Mouse (Mus musculus): ENCODE data around the gene Agbl5.
A peak's percentile ranks its signal among the peaks of the same experiment; 100 is the strongest.

The Agbl5 gene

DNA sequence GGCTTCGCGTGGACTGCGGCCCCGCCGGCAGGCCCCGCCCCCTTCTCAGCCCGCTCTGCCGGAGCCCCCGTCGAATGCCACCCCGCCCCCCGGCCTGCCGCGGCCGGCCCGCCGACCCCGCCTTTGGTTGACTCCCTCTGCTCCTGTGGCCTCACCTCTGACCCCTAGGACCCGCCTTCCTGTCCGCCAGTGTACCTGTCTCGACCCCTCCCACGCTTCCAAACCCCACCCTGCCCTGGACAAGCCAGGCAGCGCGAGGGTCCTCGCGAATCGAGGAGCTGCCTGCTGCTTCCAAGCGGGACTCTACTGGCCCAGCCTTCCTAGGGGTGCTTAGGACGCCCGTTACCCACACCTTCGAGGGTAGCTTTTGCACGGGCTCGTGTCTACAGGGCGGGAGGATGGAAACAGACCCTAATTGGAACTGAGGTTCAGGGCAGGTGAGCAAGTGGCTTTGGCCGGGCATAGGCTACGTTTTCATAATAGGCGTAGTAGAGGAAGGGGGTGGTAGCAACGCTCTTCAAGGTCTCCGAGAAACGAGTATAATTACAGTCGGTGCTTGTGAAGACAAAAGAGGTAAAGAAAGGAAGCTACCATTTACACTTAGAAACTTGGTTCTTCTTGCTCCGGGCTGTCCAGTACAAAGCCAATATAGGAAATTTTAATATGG, 727 bp downstream of the Agbl5 start:
- peak; percentile 84 for DNase-seq

DNA sequence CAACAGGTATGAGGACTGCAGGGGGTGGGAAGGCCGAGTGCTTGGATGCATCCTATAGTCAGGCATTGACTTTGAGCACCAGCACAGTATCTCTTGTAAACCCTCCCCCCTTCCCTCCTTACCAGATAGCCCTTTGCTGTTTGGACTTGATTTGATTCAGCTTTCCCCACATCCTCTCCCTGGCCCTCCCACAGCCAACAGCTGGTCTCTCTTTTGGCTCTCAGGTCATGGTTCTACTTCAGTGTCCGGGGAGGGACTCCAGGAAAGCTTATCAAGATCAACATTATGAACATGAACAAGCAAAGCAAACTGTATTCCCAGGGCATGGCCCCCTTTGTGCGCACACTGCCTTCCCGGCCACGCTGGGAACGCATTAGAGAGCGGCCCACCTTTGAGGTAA, 1.9 kb downstream of the Agbl5 start:
- DNase-seq = no peak

DNA sequence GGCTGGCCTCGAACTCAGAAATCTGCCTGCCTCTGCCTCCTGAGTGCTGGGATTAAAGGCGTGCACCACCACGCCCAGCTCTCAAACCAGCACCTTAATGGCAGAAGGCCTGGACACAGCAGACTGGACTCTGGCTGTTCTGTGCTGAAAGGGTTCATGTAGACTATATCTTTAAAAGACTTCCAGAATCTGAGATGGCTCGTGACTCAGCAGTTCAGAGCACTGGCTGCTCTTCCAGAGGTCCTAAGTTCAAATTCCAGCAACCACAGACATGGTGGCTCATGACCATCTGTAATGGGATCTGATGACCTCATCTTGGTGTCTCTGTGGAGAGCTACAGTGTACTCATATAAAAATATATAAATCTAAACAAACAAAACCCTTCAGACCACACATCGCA, 13.4 kb downstream of the Agbl5 start:
- no peak for DNase-seq

DNA sequence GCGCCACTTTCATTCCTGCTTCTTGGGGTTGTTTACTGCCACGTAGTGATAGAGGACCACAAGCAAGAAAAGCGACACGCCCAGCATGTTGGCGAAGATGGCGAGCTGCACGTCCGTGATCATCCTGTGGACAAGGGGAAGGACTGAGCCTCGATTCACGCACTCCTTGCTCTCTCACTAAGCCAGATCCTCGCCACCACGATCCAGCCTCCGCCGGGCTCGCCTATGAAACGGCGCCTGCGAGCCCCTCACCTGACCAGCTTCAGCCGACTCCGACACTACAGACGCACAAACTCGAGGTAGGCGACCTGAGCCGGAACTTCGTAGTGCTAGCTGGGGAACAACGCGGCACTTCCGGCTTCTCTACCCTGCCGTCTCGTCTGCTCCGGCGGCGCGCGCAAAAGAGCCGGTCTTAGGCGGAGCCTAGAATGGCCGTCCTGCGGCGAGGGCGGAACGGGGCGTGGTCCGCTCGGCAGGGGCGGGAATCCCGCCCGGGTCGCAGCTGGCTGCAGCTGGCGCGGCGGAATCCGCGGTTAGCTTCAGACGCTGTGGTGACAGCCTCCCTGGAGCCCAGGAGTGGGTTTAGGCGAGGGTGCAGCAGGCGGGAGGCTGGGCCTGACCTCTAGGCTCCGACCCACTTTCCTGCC, 19.0 kb downstream of the Agbl5 start, which contains the start of gene Ost4:
TSS of gene Ost4 (minus strand) at position 376 of the 647 bp plus-strand sequence.
- peak; percentile 98 for DNase-seq

DNA sequence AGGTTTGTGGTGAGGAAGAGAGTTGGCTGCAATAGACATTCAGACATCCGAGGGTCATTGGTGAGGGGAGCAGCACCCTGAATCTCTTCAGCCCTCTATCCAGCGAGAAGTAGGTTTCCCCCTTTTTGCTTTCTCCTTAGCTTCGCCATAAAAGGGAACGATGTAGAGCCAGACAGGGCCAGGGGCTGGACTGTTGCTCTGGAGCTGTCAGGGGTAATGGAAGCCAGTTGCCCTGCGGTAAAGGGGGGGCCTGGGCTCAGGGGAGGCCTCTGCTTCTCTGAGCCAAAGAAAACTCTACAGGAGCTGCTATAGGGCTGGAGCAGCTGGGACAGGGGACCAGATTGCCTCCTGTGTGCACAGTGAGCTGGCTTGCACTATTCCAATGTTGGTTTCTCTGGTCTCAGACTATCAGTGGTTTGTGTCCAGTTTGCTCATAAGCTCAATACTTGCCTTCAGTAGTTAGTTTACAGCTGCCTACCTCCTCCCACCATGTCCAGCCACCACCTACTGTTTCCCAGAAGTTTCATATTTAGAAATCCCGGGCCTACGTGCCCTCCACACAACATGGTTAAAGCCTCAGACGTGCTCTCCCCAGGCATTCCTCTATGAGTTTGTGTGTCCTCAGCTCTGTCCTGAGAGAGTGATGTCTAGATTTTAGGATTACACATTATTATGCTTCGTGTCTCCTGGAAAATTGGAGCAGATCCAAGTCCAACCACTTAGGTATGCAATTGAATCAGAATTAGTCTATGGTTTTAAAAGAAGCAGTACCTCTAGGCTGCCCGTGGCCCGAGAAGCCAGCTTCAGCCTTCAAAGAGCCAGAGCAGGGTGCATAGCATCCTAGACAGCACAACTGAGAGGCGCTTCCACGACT, 20.2 kb downstream of the Agbl5 start:
- peak; percentile 58 for DNase-seq

DNA sequence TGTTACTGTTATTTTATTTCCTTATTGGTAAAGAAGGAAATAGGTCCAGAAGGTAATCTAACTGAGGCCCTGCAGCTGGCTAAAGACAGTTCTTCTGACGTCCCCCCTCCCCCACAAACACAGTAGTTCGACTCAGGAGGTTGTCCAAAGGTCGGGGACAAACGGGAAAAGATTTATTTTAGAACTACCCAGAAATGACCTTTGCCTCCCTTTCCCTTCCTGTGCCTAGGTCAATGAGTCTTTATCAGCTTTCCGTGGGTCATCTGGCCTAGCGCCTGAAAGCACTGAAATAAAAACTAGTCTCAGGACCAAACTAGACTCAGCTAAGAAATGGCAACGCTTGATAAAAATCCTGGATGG, 20.8 kb downstream of the Agbl5 start:
- DNase-seq = peak; percentile 56

DNA sequence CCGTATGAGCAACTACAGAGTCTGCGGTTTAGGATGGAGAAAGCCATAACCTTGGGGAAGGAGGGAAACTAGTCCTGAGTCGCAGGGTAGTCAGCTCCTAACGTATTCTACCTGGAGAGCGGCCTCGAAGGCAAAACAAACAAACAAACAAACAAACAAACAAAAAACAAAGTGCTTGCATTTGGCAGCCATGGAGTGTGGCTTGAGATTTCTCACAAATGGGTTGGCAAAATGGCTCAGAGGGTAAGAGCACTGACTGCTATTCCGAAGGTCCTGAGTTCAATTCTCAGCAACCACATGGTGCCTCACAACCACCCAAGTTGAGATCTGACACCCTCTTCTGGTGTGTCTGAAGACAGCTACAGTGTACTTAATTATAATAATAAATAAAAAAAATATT, 21.4 kb downstream of the Agbl5 start:
- no peak for DNase-seq

GRCm38 (mm10) chr5:30910481-30910880, 22.0 kb downstream of the Agbl5 start:
- DNase-seq = no peak

- DNase-seq = peak; percentile 10
Measured at GRCm38 (mm10) chr5:30912156-30912555, 23.7 kb downstream of the Agbl5 start.

DNA sequence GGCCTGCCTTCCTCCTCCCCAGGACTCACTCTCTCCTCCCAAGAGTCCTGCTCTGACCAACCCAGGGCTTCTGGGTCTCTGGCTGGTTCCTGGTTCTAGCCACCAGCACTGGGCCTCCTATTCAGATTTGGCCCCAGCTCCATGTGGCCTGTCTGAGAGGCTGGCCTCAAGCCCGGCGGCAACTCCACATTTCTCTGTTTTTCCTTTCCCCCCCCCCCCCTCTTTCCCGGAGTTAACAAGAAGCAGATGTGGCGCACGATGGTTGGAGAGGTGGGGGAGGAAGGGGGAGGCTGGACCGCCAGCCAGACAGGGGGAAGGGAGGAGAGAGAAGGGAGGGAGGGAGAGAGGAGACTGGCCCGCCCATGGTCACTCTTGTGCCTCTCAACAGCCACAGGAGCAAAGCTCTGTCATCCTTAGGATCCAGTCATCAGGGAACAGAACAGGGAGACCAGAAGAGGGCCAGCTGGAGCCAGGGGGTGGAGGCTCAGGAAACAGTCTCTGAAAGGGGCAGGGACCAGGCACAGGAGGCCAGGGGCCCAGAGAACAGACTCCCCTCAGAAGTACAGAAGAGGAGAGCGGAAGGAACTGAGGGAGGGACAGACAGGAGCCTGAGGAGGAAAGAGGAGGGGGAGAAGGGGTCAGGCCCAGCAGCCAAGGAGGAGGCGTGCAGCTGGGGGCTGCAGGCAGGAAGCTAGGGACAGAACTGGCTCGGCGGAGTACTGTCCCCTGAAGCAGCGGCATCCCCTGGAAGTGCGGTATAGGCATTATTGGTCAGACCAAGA, 24.8 kb downstream of the Agbl5 start, which contains the start of gene Emilin1:
TSS of gene Emilin1 (plus strand) at position 343 of the 782 bp plus-strand sequence.
- peak; percentile 93 for DNase-seq

DNA sequence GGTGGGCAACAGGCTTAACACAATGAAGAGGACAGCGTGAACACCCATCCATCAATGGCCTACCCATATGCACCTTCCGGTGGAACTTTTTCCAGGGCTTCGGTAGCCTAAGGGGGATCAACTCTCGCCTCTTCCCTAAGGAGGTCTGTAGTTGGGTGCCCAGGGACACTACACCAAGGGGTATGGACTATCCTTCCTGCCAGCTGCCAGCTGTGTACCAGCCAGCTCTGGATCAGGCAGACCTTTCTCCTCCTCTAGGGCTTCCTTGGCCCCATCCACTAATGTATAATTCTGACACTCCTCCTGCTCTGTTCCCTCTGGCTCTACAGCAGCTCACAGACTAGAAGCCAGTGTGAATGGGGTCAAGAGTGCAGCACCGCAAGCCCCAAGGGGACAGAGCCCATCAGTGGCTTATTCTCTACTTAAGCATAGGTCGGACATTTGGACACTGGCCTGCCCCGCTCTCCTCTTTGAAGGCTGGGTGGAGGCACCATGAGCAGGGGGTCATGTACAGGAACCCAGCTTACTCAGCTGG, 25.7 kb downstream of the Agbl5 start:
- DNase-seq = peak; percentile 14

DNA sequence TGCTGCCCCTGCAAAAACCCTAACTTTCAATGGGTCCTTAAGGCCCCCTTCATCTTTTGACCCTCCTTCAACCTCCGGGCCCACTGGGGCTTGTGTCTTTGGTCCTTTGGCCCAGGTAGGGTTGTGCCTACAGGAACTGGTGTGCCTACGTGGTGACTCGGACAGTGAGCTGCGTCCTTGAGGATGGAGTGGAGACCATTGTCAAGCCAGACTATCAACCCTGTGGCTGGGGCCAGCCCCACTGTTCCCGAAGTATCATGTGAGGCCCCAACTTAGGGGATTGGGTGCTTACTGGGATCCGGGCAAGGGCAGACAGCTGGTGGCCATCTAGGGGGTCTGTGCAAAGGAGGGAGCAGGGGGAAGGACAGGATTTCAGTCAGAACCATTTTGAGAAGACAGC, 26.4 kb downstream of the Agbl5 start:
- DNase-seq = no peak

GRCm38 (mm10) chr5:30915456-30915855, 27.0 kb downstream of the Agbl5 start:
- DNase-seq = no peak

GRCm38 (mm10) chr5:30915974-30916433, 27.5 kb downstream of the Agbl5 start:
- peak; percentile 95 for DNase-seq

- DNase-seq = no peak
Measured at GRCm38 (mm10) chr5:30916841-30917240, 28.3 kb downstream of the Agbl5 start.

DNA sequence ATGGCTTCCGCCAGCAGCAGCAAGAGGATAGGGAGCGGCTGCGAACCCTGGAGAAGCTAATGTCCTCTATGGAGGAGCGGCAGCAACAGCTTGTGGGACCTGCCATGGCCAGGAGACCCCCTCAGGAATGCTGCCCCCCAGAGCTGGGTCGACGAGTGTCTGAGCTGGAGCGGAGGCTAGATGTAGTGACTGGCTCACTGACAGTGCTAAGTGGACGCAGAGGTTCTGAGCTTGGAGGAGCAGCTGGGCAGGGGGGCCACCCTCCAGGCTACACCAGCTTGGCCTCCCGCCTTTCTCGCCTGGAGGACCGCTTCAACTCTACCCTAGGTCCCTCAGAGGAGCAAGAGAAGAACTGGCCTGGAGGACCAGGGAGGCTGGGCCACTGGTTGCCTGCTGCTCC, 28.9 kb downstream of the Agbl5 start:
- no peak for DNase-seq

DNA sequence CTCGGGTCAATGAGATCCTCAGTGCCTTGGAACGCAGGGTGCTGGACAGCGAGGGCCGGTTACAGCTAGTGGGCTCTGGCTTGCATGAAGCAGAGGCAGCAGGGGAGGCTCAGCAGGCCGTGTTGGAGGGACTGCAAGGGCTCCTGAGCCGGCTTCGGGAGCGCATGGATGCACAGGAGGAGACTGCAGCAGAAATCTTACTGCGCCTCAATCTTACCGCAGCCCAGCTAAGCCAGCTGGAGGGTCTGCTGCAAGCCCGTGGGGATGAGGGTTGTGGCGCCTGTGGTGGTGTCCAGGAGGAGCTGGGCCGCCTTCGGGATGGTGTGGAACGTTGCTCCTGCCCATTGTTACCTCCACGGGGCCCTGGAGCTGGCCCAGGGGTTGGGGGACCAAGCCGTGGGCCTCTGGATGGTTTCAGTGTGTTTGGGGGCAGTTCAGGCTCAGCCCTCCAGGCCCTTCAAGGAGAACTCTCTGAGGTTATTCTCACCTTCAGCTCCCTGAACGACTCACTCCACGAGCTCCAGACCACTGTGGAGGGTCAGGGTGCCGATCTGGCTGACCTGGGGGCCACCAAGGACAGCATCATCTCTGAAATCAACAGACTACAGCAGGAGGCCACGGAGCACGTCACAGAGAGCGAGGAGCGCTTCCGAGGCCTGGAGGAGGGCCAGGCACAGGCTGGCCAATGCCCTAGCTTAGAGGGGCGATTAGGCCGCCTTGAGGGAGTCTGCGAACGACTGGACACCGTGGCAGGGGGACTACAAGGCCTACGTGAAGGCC, 29.6 kb downstream of the Agbl5 start:
- DNase-seq = no peak

DNA sequence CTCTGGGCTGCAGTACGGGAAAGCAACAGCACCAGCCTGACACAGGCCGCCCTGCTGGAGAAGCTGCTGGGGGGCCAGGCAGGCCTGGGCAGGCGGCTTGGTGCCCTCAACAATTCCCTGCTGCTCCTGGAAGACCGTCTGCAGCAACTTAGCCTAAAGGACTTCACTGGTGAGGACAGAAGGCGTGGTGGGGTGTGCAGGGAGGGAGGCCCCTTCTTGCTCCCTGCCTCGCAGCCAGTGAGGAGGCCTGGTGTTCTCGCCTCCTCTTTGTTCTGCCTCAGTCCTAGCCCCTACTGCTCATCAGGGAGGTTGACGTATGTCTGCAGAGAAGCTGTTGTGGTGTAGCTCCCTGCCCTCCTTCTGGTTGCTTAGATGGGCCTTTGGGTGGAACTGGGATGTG, 30.2 kb downstream of the Agbl5 start:
- DNase-seq = no peak

- no peak for DNase-seq
Measured at GRCm38 (mm10) chr5:30919831-30920614, 31.5 kb downstream of the Agbl5 start.

DNA sequence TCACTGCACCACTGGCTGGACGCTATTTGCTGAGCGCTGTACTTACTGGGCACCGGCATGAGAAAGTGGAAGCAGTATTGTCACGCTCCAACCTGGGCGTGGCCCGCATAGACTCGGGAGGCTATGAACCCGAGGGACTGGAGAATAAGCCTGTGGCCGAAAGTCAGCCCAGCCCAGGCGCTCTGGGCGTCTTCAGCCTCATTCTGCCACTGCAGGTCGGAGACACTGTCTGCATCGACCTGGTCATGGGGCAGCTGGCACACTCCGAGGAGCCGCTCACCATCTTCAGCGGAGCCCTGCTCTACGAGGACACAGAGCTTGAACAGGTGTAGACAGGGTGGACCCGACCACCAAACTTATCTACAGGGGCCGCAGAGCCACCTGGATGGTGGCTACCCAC, 32.1 kb downstream of the Agbl5 start:
- peak; percentile 10 for DNase-seq

Data from embryo, embryonic 11 days (tissue).